Mouse (Mus musculus) B cell, adult 62 days (primary cell): ENCODE measurements around the gene Slc38a2. TPM values are rescaled to one million over a fixed set of nuclear protein-coding genes. Genes with fewer than 3 reads are reported as not detected.

Experiments
- total RNA-seq: library from RNA; stranded (reverse); gene quantifications from 4 replicates; pipeline ENCODE4 v1.2.4, GENCODE M21; 2023

Slc38a2 gene
- total RNA-seq, result 160 to 185 TPM (median 176 TPM) in 4 replicates

DNA sequence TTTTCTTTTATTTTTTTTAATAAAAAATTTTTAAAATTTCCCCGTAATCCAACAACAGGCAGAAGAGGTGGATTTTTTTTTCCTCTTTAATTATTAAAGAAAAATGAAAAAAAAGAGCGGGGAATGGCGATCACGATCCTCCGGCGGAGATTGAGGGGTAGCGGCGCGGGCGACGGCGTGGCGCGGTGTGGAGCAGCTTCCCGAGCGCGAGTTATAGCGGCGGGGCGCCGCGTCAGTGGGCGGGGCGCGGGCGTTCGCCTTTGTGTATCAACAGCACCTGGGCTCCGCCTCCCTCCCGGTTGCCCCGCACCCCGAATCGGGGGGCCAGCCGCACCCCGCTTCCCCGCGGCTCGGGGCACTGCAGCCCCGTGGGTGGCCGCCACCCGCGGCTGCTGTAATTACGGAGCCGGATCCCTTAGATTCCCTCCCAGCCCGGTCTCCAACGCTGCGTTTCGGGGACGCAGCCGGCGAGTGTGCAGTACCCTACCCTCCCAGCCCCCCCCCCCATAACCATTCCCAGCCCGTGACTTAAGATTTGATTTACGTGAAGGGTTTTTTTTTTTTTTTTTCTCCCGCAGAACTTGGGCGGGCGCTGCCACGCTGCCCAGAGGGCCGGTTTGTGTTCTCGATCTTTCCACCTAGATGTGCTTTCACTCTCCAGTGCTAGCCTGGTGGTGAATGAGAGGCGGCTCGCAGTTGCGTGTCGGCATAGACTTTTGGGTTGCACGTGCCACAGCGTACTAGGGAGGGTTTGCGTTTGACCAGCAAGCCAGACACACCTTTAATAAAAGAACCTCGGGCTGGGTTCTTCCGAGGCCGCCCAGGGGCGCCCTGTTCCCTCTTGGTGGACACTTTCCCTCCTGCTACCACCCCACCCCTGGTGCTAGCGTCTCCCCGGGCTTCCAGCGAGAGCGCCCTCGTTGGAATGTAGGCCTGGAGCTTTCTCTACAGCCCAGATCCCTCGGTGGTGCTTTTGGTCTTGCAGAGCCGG is at the start of gene Slc38a2:
Gene Slc38a2, minus strand, starts transcription at position 210 of the 991 bp plus-strand sequence.

DNA sequence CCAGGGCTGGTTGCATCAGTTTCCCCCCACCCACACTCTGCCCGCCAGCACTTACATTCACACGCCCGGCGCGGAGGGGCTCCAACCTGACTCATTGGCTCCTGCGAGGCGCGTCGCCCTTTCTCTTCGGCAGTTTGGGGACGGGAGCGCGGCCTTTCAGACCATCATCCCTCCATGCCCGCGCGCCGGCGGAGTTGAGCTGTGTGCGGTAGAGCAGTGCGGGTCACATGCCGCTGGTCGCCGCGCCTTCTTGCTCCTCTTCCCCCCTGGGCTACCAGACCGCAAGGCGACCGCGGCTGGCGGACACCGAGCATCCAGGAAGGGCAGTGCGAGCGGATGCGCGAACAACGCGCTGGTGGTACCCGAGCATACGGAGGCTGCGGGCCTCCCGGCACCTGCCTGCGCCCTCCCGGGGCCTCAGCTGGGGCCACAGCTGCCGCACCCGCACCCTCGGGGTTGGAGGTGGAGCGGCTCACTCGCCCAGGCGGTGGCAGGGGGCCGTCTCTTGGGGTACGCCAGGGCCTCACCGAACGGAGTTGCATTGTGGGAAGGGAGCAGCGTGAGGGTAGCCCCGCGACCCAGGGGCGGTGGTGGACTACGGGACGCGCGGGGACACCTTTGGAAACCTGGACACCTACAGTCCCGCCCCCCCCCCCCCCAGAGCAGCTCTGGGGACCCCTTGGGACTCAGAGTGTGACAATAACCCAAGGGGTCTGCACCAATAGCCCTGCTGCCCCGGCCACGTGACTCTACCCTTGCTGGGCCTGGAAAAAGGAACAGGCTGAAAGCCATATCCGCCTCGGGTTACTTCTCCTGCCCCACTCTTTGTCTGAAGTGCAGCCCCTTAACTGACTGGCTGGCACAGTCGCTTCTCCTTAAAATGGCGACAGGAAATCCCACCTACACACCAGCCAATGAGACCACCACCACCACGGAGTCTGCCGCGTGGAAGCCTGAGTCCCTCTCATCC is 56.8 kb downstream of the Slc38a2 start, which contains the start of gene Slc38a1:
Gene Slc38a1, minus strand, starts transcription at position 478 of the 970 bp plus-strand sequence.

Other genes with a start within 250 kb of the Slc38a2 start
- 146 to 161 TPM (median 154 TPM) in 4 replicates for gene Scaf11, start 238.9 kb downstream of the Slc38a2 start, total RNA-seq
- gene Slc38a1, start 56.8 kb downstream of the Slc38a2 start, total RNA-seq, result 265 to 297 TPM (median 279 TPM) in 4 replicates